Mouse (Mus musculus) forebrain, embryonic 11.5 days (tissue): ENCODE measurements around the gene Rab7. TPM values are rescaled to one million over a fixed set of nuclear protein-coding genes. Genes with fewer than 3 reads are reported as not detected.

Experiments used
- ATAC-seq: fragments of 200-750 bp; cut with Nextera tagmentation; replicated peaks from 2 replicates; pipeline ENCODE4 v1.8.0; 2017; ENCODE audit warnings: moderate TSS enrichment; ENCODE audit not compliant: low FRiP score
- DNase-seq: peaks from one replicate; pipeline ENCODE4 v3.0.0-alpha.2; 2017; ENCODE audit warnings: low spot score
- H3K27ac ChIP-seq: fragments of 300-500 bp; sonication (generic); 2 replicates; pipeline ENCODE4 v1.5.1; 2014; ENCODE audit warnings: low read depth, low read length
- H3K27me3 ChIP-seq: fragments of 300-500 bp; sonication (generic); 2 replicates; pipeline ENCODE4 v1.6.1; 2014; ENCODE audit warnings: mild to moderate bottlenecking, low read length, mixed read lengths; ENCODE audit not compliant: control insufficient read depth, insufficient read depth
- H3K36me3 ChIP-seq: fragments of 300-500 bp; sonication (generic); 2 replicates; pipeline ENCODE4 v1.6.1; 2014; ENCODE audit warnings: mild to moderate bottlenecking, low read length, moderate library complexity, mixed read lengths; ENCODE audit not compliant: control insufficient read depth, insufficient read depth
- H3K4me1 ChIP-seq: fragments of 300-500 bp; sonication (generic); replicated peaks from 2 replicates; pipeline ENCODE4 v1.6.1; 2014; ENCODE audit warnings: low read length, mixed read lengths; ENCODE audit not compliant: control insufficient read depth, insufficient read depth
- H3K4me2 ChIP-seq: fragments of 300-500 bp; sonication (generic); 2 replicates; pipeline ENCODE4 v1.6.1; 2014; ENCODE audit warnings: low read depth, mild to moderate bottlenecking, low read length, moderate library complexity, mixed read lengths; ENCODE audit not compliant: severe bottlenecking
- H3K4me3 ChIP-seq: fragments of 300-500 bp; sonication (generic); 2 replicates; pipeline ENCODE4 v1.5.1; 2014; ENCODE audit warnings: low read depth, low read length
- H3K9ac ChIP-seq: fragments of 300-500 bp; sonication (generic); 2 replicates; pipeline ENCODE4 v1.6.1; 2014; ENCODE audit warnings: low read length
- H3K9me3 ChIP-seq: fragments of 300-500 bp; sonication (generic); 2 replicates; pipeline ENCODE4 v1.6.1; 2016; ENCODE audit warnings: low read length, mixed read lengths; ENCODE audit not compliant: control insufficient read depth
- WGBS: fragments of 180-500 bp; shearing (Covaris S2); extraction: QIAGEN DNeasy Blood & Tissue Kit; methylation state at CpG from one replicate; pipeline ENCODE4 v1.1.7; 2014; 5-methylcytosine and 5-hydroxymethylcytosine counted together
- polyA plus RNA-seq: library from polyadenylated mRNA; unstranded; fragments of >200 nt; fragmentation: Nextera tagmentation; extraction: Ambion mirVana; gene quantifications from 2 replicates; pipeline ENCODE4 v1.2.1, GENCODE M21; 2014

The Rab7 gene
- polyA plus RNA-seq = 232 and 244 TPM in 2 replicates

- Histone ChIP-seq H3K27me3 (no peaks in the 10 kb centered on the region), H3K4me1 (peaks cover 7% of the 10 kb centered on the region), H3K4me3 (peak within 1 kb of the TSS; percentile 96), H3K9ac (peak within 1 kb of the TSS; percentile 94), H3K36me3 (no peaks in the 10 kb centered on the region), H3K9me3 (no peaks in the 10 kb centered on the region), H3K4me2 (peak within 1 kb of the TSS; percentile 91), H3K27ac (peak within 1 kb of the TSS; percentile 37; the same call in 1 of the 2 replicates)
- peak; percentile 98 for ATAC-seq
- under 1% methylated on average over 76 of the region's 82 CpGs for WGBS
- DNase-seq = peak; percentile 97
Measured at GRCm38 (mm10) chr6:88044577-88045405, at the start of gene Rab7. Rab7 (minus strand) TSS chr6:88045270.

GRCm38 (mm10) chr6:88088971-88089370 is 43.9 kb upstream of the Rab7 start:
- ATAC-seq (no peak), DNase-seq (no peak)
- no peak overlapping the region for H3K4me2 ChIP-seq
- no peaks in the 10 kb centered on the region for H3K9me3 ChIP-seq
- no peak overlapping the region for H3K9ac ChIP-seq
- H3K4me3 ChIP-seq = no peak overlapping the region
- H3K4me1 ChIP-seq = peaks cover 8% of the 10 kb centered on the region
- H3K27me3 ChIP-seq = no peaks in the 10 kb centered on the region
- H3K36me3 ChIP-seq = peaks cover 3% of the 10 kb centered on the region
- 59% methylated on average over 1 of the region's 1 CpGs for WGBS
- no peak overlapping the region for H3K27ac ChIP-seq

- WGBS = under 1% methylated on average over 71 of the region's 71 CpGs
- ATAC-seq = peak; percentile 97
- H3K27ac ChIP-seq = no peak within 1 kb of the TSS
- H3K4me3 ChIP-seq = peak within 1 kb of the TSS; percentile 94
- H3K4me2 ChIP-seq = peak within 1 kb of the TSS; percentile 86
- H3K4me1 ChIP-seq = peaks cover 11% of the 10 kb centered on the region
- no peaks in the 10 kb centered on the region for H3K36me3 ChIP-seq
- no peaks in the 10 kb centered on the region for H3K27me3 ChIP-seq
- peak within 1 kb of the TSS; percentile 96 for H3K9ac ChIP-seq
- no peaks in the 10 kb centered on the region for H3K9me3 ChIP-seq
- DNase-seq = peak; percentile 99
Measured at GRCm38 (mm10) chr6:88084278-88085151, 39.4 kb upstream of the Rab7 start, which contains the start of gene Rpn1. Rpn1 (plus strand) TSS chr6:88084482.

GRCm38 (mm10) chr6:88083672-88084071 is 38.6 kb upstream of the Rab7 start:
- 0 out of 2 replicates have a peak, but pooled peaks have one; percentile 30 for ATAC-seq

GRCm38 (mm10) chr6:88083095-88083494 is 38.0 kb upstream of the Rab7 start:
- H3K4me1 ChIP-seq = peaks cover 11% of the 10 kb centered on the region
- H3K9ac ChIP-seq = no peak overlapping the region
- H3K4me2 ChIP-seq = no peak overlapping the region
- H3K27me3 ChIP-seq = no peaks in the 10 kb centered on the region
- H3K4me3 ChIP-seq = no peak overlapping the region
- H3K27ac ChIP-seq = no peak overlapping the region
- DNase-seq (no peak), ATAC-seq (no peak)
- 89% methylated on average over 7 of the region's 7 CpGs for WGBS
- no peaks in the 10 kb centered on the region for H3K36me3 ChIP-seq
- no peaks in the 10 kb centered on the region for H3K9me3 ChIP-seq

More at GRCm38 (mm10) chr6:88083672-88084071, 38.6 kb upstream of the Rab7 start:
- no peaks in the 10 kb centered on the region for H3K27me3 ChIP-seq
- H3K9me3 ChIP-seq = no peaks in the 10 kb centered on the region
- no peak overlapping the region for H3K9ac ChIP-seq
- peak overlapping the region; percentile 38; the same call in 1 of the 2 replicates for H3K4me2 ChIP-seq
- 62% methylated on average over 3 of the region's 3 CpGs for WGBS
- no peaks in the 10 kb centered on the region for H3K36me3 ChIP-seq
- H3K4me1 ChIP-seq = peaks cover 11% of the 10 kb centered on the region
- DNase-seq = no peak
- peak overlapping the region; percentile 94; the same call in 1 of the 2 replicates for H3K4me3 ChIP-seq
- H3K27ac ChIP-seq = no peak overlapping the region

DNA sequence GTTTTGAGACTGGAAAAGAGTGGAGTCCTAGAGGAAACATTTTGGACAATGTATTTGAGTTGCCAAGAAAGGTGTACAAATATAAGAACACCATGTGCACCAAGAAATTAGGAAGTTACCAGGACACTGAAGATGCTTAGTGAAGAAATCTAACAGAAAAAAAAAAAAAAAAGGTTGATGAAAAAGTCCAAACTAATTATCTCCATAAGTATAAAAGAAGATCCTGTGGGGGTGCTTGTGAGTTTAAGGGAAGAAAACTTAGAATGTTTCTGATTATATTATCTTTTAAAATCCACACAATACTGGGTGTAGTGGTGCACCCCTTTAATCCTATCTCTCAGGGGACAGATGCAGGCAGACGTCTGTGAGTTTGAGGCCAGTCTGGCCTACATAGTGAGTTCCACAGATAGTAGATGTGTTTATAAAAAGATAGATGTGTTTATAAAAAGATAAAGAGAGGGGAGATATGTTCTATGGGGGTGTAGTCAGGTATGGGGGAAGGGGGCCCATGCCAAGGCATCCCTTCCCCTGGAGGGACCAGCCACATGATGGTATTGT is 31.0 kb upstream of the Rab7 start:
- H3K4me3 ChIP-seq = no peak overlapping the region

DNA sequence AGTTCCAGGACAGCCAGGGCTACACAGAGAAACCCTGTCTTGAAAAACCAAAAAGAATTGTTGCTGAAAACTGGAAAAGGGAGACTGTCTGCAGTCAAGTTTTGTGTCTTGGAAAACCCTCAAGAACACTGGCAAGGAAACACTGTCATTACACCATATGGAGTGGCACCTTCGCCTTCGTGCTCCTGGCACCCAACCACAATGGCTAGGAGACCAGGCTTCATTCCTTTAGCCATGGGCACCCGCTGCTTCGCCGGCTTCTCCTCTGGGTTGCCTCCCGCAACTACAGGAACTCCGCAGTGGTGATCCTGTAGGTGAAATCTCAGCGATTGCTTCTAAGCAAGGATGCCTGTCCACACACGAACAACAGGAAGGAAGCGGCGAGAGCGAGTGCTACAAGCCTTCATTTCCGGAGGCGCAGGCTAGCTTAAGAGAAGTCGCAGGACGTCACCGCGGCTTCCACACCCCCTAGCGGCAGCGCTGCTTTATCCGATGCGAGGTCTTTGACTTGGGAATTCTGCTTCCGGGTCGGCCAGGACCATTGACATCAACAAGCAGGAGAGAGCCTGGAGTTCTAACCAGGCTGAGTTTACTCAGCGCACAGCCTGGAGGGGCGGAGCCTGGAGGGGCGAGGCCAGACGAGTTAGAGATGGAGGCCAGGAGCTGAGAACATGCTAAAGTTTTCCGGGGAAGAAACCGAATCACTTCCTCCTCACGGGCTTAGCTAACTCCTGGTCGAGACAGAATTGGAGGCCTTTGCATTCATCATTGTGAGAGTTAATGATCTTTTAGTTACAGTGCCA is 29.9 kb upstream of the Rab7 start:
- peak; percentile 95 for DNase-seq
- 5% methylated on average over 32 of the region's 32 CpGs for WGBS

More for the DNA sequence above, 31.0 kb upstream of the Rab7 start:
- Histone ChIP-seq H3K4me1 (no peaks in the 10 kb centered on the region), H3K27ac (no peak overlapping the region), H3K36me3 (no peaks in the 10 kb centered on the region), H3K9ac (no peak overlapping the region), H3K27me3 (no peaks in the 10 kb centered on the region), H3K4me2 (no peak overlapping the region), H3K9me3 (no peaks in the 10 kb centered on the region)
- 84% methylated on average over 1 of the region's 1 CpGs for WGBS
- DNase-seq = no peak
- no peak for ATAC-seq

More for the DNA sequence above, 29.9 kb upstream of the Rab7 start:
- Histone ChIP-seq H3K9me3 (no peaks in the 10 kb centered on the region), H3K9ac (peak overlapping the region; percentile 62), H3K36me3 (no peaks in the 10 kb centered on the region), H3K27ac (peak overlapping the region; percentile 72), H3K4me2 (peak overlapping the region; percentile 59), H3K27me3 (no peaks in the 10 kb centered on the region), H3K4me3 (peak overlapping the region; percentile 35), H3K4me1 (no peaks in the 10 kb centered on the region)
- ATAC-seq = peak; percentile 98
